Mouse (Mus musculus): ENCODE results near the gene Zfp324. TPM values are rescaled to one million over a fixed set of nuclear protein-coding genes. Genes with fewer than 3 reads are reported as not detected.
"Not testable (repeated sequence)": the region's sequence is repeated elsewhere in the genome, so short reads cannot be mapped to it uniquely, and the experiment has no call there.

The Zfp324 gene
- total RNA-seq (2021), result 10 to 100 TPM; 10.3 to 11.9 TPM

- intact Hi-C loops (cut with DNase I), result loop anchor here (2.0 to 5.0 kb wide), 2 partner anchors 13 to 43 kb away; partner anchors contain the start of gene Rps5
- peak; percentile 92 to 97 for DNase-seq (ENCODE audit: low spot score in 2 of 2)
These were observed at the start of gene Zfp324 for GRCm38 (mm10) chr7:12965678-12966091. TSS of gene Zfp324 (plus strand) at chr7:12965838.

GRCm38 (mm10) chr7:12920495-12920894 lies 45.1 kb upstream of the Zfp324 start:
- not testable (repeated sequence) for DNase-seq (ENCODE audit: low spot score in 2 of 2)
- intact Hi-C loops (cut with DNase I), result loop anchor here (5.0 kb wide), 3 partner anchors 47 to 117 kb away; partner anchors contain the start of genes Ube2m and Zfp324

- intact Hi-C loops (cut with DNase I), result loop anchor here (5.0 kb wide), 3 partner anchors 46 to 116 kb away; partner anchors contain the start of genes Ube2m and Zfp324
- no peak for DNase-seq (ENCODE audit: low spot score in 2 of 2)
These were observed 44.3 kb upstream of the Zfp324 start for GRCm38 (mm10) chr7:12921318-12921704.

GRCm38 (mm10) chr7:12921705-12922465 lies 43.8 kb upstream of the Zfp324 start, which contains the start of gene Rps5:
TSS of gene Rps5 (plus strand) at chr7:12922290.
- intact Hi-C loops (cut with DNase I), result loop anchor here (5.0 kb wide), 3 partner anchors 45 to 115 kb away; partner anchors contain the start of genes Ube2m and Zfp324
- peak; percentile 99 to 100 for DNase-seq (ENCODE audit: low spot score in 2 of 2)

- intact Hi-C loops (cut with DNase I), result loop anchor here (5.0 kb wide), 3 partner anchors 45 to 115 kb away; partner anchors contain the start of genes Ube2m and Zfp324
- DNase-seq (ENCODE audit: low spot score in 2 of 2), result no peak
These were observed 42.9 kb upstream of the Zfp324 start for GRCm38 (mm10) chr7:12922729-12923128.

GRCm38 (mm10) chr7:12926316-12926715 lies 39.3 kb upstream of the Zfp324 start:
- DNase-seq (ENCODE audit: low spot score in 2 of 2), result no peak
- intact Hi-C loops (cut with DNase I), result no loop called here

GRCm38 (mm10) chr7:12927191-12927680 lies 38.4 kb upstream of the Zfp324 start, which contains the start of gene Rnf225:
TSS of gene Rnf225 (plus strand) at chr7:12927416.
- intact Hi-C loops (cut with DNase I), result no loop called here
- no peak for DNase-seq (ENCODE audit: low spot score in 2 of 2)

GRCm38 (mm10) chr7:12927693-12928589 lies 37.7 kb upstream of the Zfp324 start:
- intact Hi-C loops (cut with DNase I), result no loop called here
- DNase-seq (ENCODE audit: low spot score in 2 of 2), result peak; percentile 27 to 51

- intact Hi-C loops (cut with DNase I), result no loop called here
- DNase-seq (ENCODE audit: low spot score in 2 of 2), result no peak
These were observed 32.0 kb upstream of the Zfp324 start for GRCm38 (mm10) chr7:12933615-12934140.

GRCm38 (mm10) chr7:12934808-12935207 lies 30.8 kb upstream of the Zfp324 start:
- intact Hi-C loops (cut with DNase I), result no loop called here
- no peak for DNase-seq (ENCODE audit: low spot score in 2 of 2)

GRCm38 (mm10) chr7:12937254-12937803 lies 28.3 kb upstream of the Zfp324 start:
- intact Hi-C loops (cut with DNase I); DNase-seq (ENCODE audit: low spot score in 2 of 2): not testable (repeated sequence)

GRCm38 (mm10) chr7:12940599-12940998 lies 25.0 kb upstream of the Zfp324 start:
- intact Hi-C loops (cut with DNase I), result no loop called here
- DNase-seq (ENCODE audit: low spot score in 2 of 2), result no peak

- no peak for DNase-seq (ENCODE audit: low spot score in 2 of 2)
- intact Hi-C loops (cut with DNase I), result no loop called here
These were observed 22.1 kb upstream of the Zfp324 start for GRCm38 (mm10) chr7:12943488-12943887.

- peak; percentile 97 to 100 for DNase-seq (ENCODE audit: low spot score in 2 of 2)
- intact Hi-C loops (cut with DNase I), result loop anchor here (5.0 kb wide), 1 partner anchor 37 kb away; no protein-coding TSS in a partner anchor
These were observed 16.4 kb upstream of the Zfp324 start for GRCm38 (mm10) chr7:12949032-12949871.

- intact Hi-C loops (cut with DNase I), result loop anchor here (5.0 kb wide), 1 partner anchor 38 kb away; no protein-coding TSS in a partner anchor
- no peak for DNase-seq (ENCODE audit: low spot score in 2 of 2)
These were observed 15.8 kb upstream of the Zfp324 start for GRCm38 (mm10) chr7:12949872-12950229.

GRCm38 (mm10) chr7:12954896-12955295 lies 10.7 kb upstream of the Zfp324 start:
- intact Hi-C loops (cut with DNase I), result no loop called here
- DNase-seq (ENCODE audit: low spot score in 2 of 2), result no peak

- DNase-seq (ENCODE audit: low spot score in 2 of 2), result no peak
- intact Hi-C loops (cut with DNase I), result no loop called here
These were observed 8.1 kb upstream of the Zfp324 start for GRCm38 (mm10) chr7:12957511-12957910.

GRCm38 (mm10) chr7:12958948-12959347 lies 6.7 kb upstream of the Zfp324 start:
- DNase-seq (ENCODE audit: low spot score in 2 of 2), result no peak
- intact Hi-C loops (cut with DNase I), result no loop called here

Data from left cerebral cortex, postnatal 25 days (tissue).